Mouse (Mus musculus) liver, embryonic 13.5 days (tissue): Measurements from ENCODE around the gene Dspp. TPM values are rescaled to one million over a fixed set of nuclear protein-coding genes. Genes with fewer than 3 reads are reported as not detected.

Experiments used
- ATAC-seq: fragments of 200-750 bp; cut with Nextera tagmentation; 2 replicates; pipeline ENCODE4 v1.8.0; 2017; ENCODE audit warnings: low read depth, mild to moderate bottlenecking, moderate number of reproducible peaks, moderate library complexity
- DNase-seq: peaks from one replicate; pipeline ENCODE4 v3.0.0; 2022
- H3K27ac ChIP-seq: fragments of 300-500 bp; sonication (generic); 2 replicates; pipeline ENCODE4 v1.5.1; 2015; ENCODE audit warnings: moderate library complexity, mild to moderate bottlenecking, inconsistent platforms
- H3K27me3 ChIP-seq: fragments of 300-500 bp; sonication (generic); 2 replicates; pipeline ENCODE4 v1.6.1; 2015; ENCODE audit warnings: mild to moderate bottlenecking, inconsistent platforms
- H3K36me3 ChIP-seq: fragments of 300-500 bp; sonication (generic); 2 replicates; pipeline ENCODE4 v1.6.1; 2015; ENCODE audit warnings: mild to moderate bottlenecking, inconsistent platforms
- H3K4me1 ChIP-seq: fragments of 300-500 bp; sonication (generic); replicated peaks from 2 replicates; pipeline ENCODE4 v1.6.1; 2015; ENCODE audit warnings: inconsistent platforms
- H3K4me2 ChIP-seq: fragments of 300-500 bp; sonication (generic); 2 replicates; pipeline ENCODE4 v1.6.1; 2015; ENCODE audit warnings: inconsistent platforms, mild to moderate bottlenecking, moderate library complexity
- H3K4me3 ChIP-seq: fragments of 300-500 bp; sonication (generic); replicated peaks from 2 replicates; pipeline ENCODE4 v1.5.1; 2015; ENCODE audit warnings: mild to moderate bottlenecking, inconsistent platforms
- H3K9ac ChIP-seq: fragments of 300-500 bp; sonication (generic); 2 replicates; pipeline ENCODE4 v1.6.1; 2015; ENCODE audit warnings: mild to moderate bottlenecking, inconsistent platforms
- H3K9me3 ChIP-seq: fragments of 300-500 bp; sonication (generic); replicated peaks from 2 replicates; pipeline ENCODE4 v1.6.1; 2016; ENCODE audit warnings: inconsistent platforms
- WGBS: fragments of 180-500 bp; shearing (Covaris S2); methylation state at CpG from one replicate; pipeline ENCODE4 v1.1.7; 2015; ENCODE audit not compliant: insufficient replicate concordance; 5-methylcytosine and 5-hydroxymethylcytosine counted together
- polyA plus RNA-seq: library from polyadenylated mRNA; unstranded; fragments of >200 nt; fragmentation: Nextera tagmentation; extraction: Ambion mirVana; gene quantifications from 2 replicates; pipeline ENCODE4 v1.2.1, GENCODE M21; 2015

Gene Dspp
- not detected in 2 replicates for polyA plus RNA-seq

GRCm38 (mm10) chr5:104170412-104170811 is at the start of gene Dspp:
Dspp (plus strand) TSS chr5:104170712.
- ATAC-seq (no peak), DNase-seq (no peak)
- H3K4me2 ChIP-seq: no peak within 1 kb of the TSS
- no peak within 1 kb of the TSS for H3K9ac ChIP-seq
- H3K36me3 ChIP-seq: no peaks in the 10 kb centered on the region
- H3K27me3 ChIP-seq: no peaks in the 10 kb centered on the region
- H3K9me3 ChIP-seq: no peaks in the 10 kb centered on the region
- no peak within 1 kb of the TSS for H3K4me3 ChIP-seq
- H3K4me1 ChIP-seq: no peaks in the 10 kb centered on the region
- H3K27ac ChIP-seq: no peak within 1 kb of the TSS
- 78% methylated on average over 7 of the region's 7 CpGs for WGBS

GRCm38 (mm10) chr5:104124016-104124658 is 46.4 kb upstream of the Dspp start:
- DNase-seq (no peak), ATAC-seq (no peak)
- H3K9me3 ChIP-seq: no peaks in the 10 kb centered on the region
- no peaks in the 10 kb centered on the region for H3K27me3 ChIP-seq
- H3K4me1 ChIP-seq: no peaks in the 10 kb centered on the region
- H3K9ac ChIP-seq: no peak overlapping the region
- no peak overlapping the region for H3K4me3 ChIP-seq
- 62% methylated on average over 6 of the region's 6 CpGs for whole genome bisulfite sequencing
- no peak overlapping the region for H3K27ac ChIP-seq
- H3K4me2 ChIP-seq: no peak overlapping the region
- H3K36me3 ChIP-seq: no peaks in the 10 kb centered on the region

GRCm38 (mm10) chr5:104126561-104127320 is 43.8 kb upstream of the Dspp start:
- no peak overlapping the region for H3K9ac ChIP-seq
- WGBS: 67% methylated on average over 12 of the region's 12 CpGs
- no peak overlapping the region for H3K4me3 ChIP-seq
- H3K4me2 ChIP-seq: no peak overlapping the region
- no peak for ATAC-seq
- DNase-seq: no peak
- H3K9me3 ChIP-seq: no peaks in the 10 kb centered on the region
- H3K4me1 ChIP-seq: no peaks in the 10 kb centered on the region
- no peaks in the 10 kb centered on the region for H3K27me3 ChIP-seq
- no peak overlapping the region for H3K27ac ChIP-seq
- no peaks in the 10 kb centered on the region for H3K36me3 ChIP-seq

GRCm38 (mm10) chr5:104127351-104127750 is 43.2 kb upstream of the Dspp start:
- WGBS: 27% methylated on average over 1 of the region's 1 CpGs
- Histone ChIP-seq H3K27me3 (no peaks in the 10 kb centered on the region), H3K9me3 (no peaks in the 10 kb centered on the region), H3K4me1 (no peaks in the 10 kb centered on the region), H3K4me3 (no peak overlapping the region), H3K4me2 (no peak overlapping the region), H3K36me3 (no peaks in the 10 kb centered on the region), H3K27ac (no peak overlapping the region), H3K9ac (no peak overlapping the region)
- no peak for ATAC-seq
- no peak for DNase-seq

- Histone ChIP-seq H3K27me3 (no peaks in the 10 kb centered on the region), H3K9ac (no peak overlapping the region), H3K4me3 (no peak overlapping the region), H3K9me3 (no peaks in the 10 kb centered on the region), H3K36me3 (no peaks in the 10 kb centered on the region), H3K4me1 (no peaks in the 10 kb centered on the region), H3K27ac (no peak overlapping the region), H3K4me2 (no peak overlapping the region)
- DNase-seq (no peak), ATAC-seq (no peak)
- 46% methylated on average over 12 of the region's 12 CpGs for WGBS
Observed at GRCm38 (mm10) chr5:104128281-104129031, 42.1 kb upstream of the Dspp start.

GRCm38 (mm10) chr5:104130891-104131290 is 39.6 kb upstream of the Dspp start:
- DNase-seq (no peak), ATAC-seq (no peak)
- H3K9me3 ChIP-seq: no peaks in the 10 kb centered on the region
- no peaks in the 10 kb centered on the region for H3K4me1 ChIP-seq
- no peak overlapping the region for H3K27ac ChIP-seq
- H3K9ac ChIP-seq: no peak overlapping the region
- WGBS: 66% methylated on average over 4 of the region's 4 CpGs
- no peak overlapping the region for H3K4me3 ChIP-seq
- H3K27me3 ChIP-seq: no peaks in the 10 kb centered on the region
- no peak overlapping the region for H3K4me2 ChIP-seq
- no peaks in the 10 kb centered on the region for H3K36me3 ChIP-seq

GRCm38 (mm10) chr5:104131544-104131943 is 39.0 kb upstream of the Dspp start:
- no peak overlapping the region for H3K4me3 ChIP-seq
- no peak overlapping the region for H3K4me2 ChIP-seq
- ATAC-seq: no peak
- no peaks in the 10 kb centered on the region for H3K36me3 ChIP-seq
- H3K4me1 ChIP-seq: no peaks in the 10 kb centered on the region
- H3K27ac ChIP-seq: no peak overlapping the region
- 42% methylated on average over 4 of the region's 4 CpGs for WGBS
- no peaks in the 10 kb centered on the region for H3K9me3 ChIP-seq
- H3K9ac ChIP-seq: no peak overlapping the region
- DNase-seq: no peak
- H3K27me3 ChIP-seq: no peaks in the 10 kb centered on the region

- H3K9ac ChIP-seq: no peak overlapping the region
- DNase-seq (no peak), ATAC-seq (no peak)
- H3K4me3 ChIP-seq: no peak overlapping the region
- H3K9me3 ChIP-seq: no peaks in the 10 kb centered on the region
- no peaks in the 10 kb centered on the region for H3K4me1 ChIP-seq
- H3K4me2 ChIP-seq: no peak overlapping the region
- no peaks in the 10 kb centered on the region for H3K27me3 ChIP-seq
- 59% methylated on average over 4 of the region's 4 CpGs for WGBS
- H3K27ac ChIP-seq: no peak overlapping the region
- no peaks in the 10 kb centered on the region for H3K36me3 ChIP-seq
Observed at GRCm38 (mm10) chr5:104133752-104134151, 36.8 kb upstream of the Dspp start.

GRCm38 (mm10) chr5:104137920-104138541 is 32.5 kb upstream of the Dspp start:
- H3K4me2 ChIP-seq: no peak overlapping the region
- H3K36me3 ChIP-seq: no peaks in the 10 kb centered on the region
- ATAC-seq: no peak
- DNase-seq: no peak
- H3K4me3 ChIP-seq: no peak overlapping the region
- H3K27ac ChIP-seq: no peak overlapping the region
- H3K4me1 ChIP-seq: no peaks in the 10 kb centered on the region
- no peaks in the 10 kb centered on the region for H3K9me3 ChIP-seq
- no peaks in the 10 kb centered on the region for H3K27me3 ChIP-seq
- 54% methylated on average over 10 of the region's 10 CpGs for WGBS
- no peak overlapping the region for H3K9ac ChIP-seq

- H3K4me1 ChIP-seq: no peaks in the 10 kb centered on the region
- no peak overlapping the region for H3K27ac ChIP-seq
- H3K4me2 ChIP-seq: no peak overlapping the region
- ATAC-seq (no peak), DNase-seq (no peak)
- 42% methylated on average over 2 of the region's 2 CpGs for WGBS
- no peak overlapping the region for H3K9ac ChIP-seq
- H3K9me3 ChIP-seq: no peaks in the 10 kb centered on the region
- no peaks in the 10 kb centered on the region for H3K27me3 ChIP-seq
- no peak overlapping the region for H3K4me3 ChIP-seq
- no peaks in the 10 kb centered on the region for H3K36me3 ChIP-seq
Observed at GRCm38 (mm10) chr5:104141067-104141466, 29.4 kb upstream of the Dspp start.

- Histone ChIP-seq H3K27ac (no peak overlapping the region), H3K9ac (no peak overlapping the region), H3K27me3 (no peaks in the 10 kb centered on the region), H3K9me3 (no peaks in the 10 kb centered on the region), H3K4me1 (no peaks in the 10 kb centered on the region), H3K4me2 (no peak overlapping the region), H3K36me3 (no peaks in the 10 kb centered on the region), H3K4me3 (no peak overlapping the region)
- ATAC-seq (no peak), DNase-seq (no peak)
- WGBS: 66% methylated on average over 4 of the region's 4 CpGs
Observed at GRCm38 (mm10) chr5:104144057-104144456, 26.5 kb upstream of the Dspp start.
